Mouse (Mus musculus): Measurements from ENCODE around the gene Slc9a1. TPM values are rescaled to one million over a fixed set of nuclear protein-coding genes. Genes with fewer than 3 reads are reported as not detected.

Gene Slc9a1
- polyA plus RNA-seq, 1 experiment from 2014 or later = 8.0 TPM

GRCm38 (mm10) chr4:133412575-133413540, 43.4 kb downstream of the Slc9a1 start:
- Histone ChIP-seq H3K4me1 (replicated peaks) (peaks cover 10% of the 10 kb centered on the region), H3K27ac (no peak overlapping the region), H3K36me3 (peaks cover 53% of the 10 kb centered on the region), H3K9me3 (no peaks in the 10 kb centered on the region), H3K27me3 (ENCODE audit: insufficient read depth, poor library complexity, severe bottlenecking) (no peaks in the 10 kb centered on the region), H3K4me3 (no peak overlapping the region)
- 91% methylated on average over 16 of the region's 16 CpGs for WGBS
- DNase-seq (ENCODE audit: low spot score) = no peak

- 0 out of 2 replicates have a peak, but pooled peaks cover 4% of the 10 kb centered on the region for H3K4me1 ChIP-seq (replicated peaks)
- H3K27ac ChIP-seq = no peak overlapping the region
- no peak overlapping the region for H3K4me3 ChIP-seq
- H3K27me3 ChIP-seq (ENCODE audit: insufficient read depth, poor library complexity, severe bottlenecking) = no peaks in the 10 kb centered on the region
- H3K36me3 ChIP-seq = peaks cover 60% of the 10 kb centered on the region
- no peaks in the 10 kb centered on the region for H3K9me3 ChIP-seq
- DNase-seq (ENCODE audit: low spot score) = no peak
- WGBS = 94% methylated on average over 7 of the region's 7 CpGs
Measured at GRCm38 (mm10) chr4:133413617-133414016, 44.1 kb downstream of the Slc9a1 start.

- WGBS = 80% methylated on average over 4 of the region's 4 CpGs
- Histone ChIP-seq H3K27me3 (ENCODE audit: insufficient read depth, poor library complexity, severe bottlenecking) (no peaks in the 10 kb centered on the region), H3K9me3 (no peaks in the 10 kb centered on the region), H3K27ac (no peak overlapping the region), H3K4me3 (no peak overlapping the region), H3K4me1 (replicated peaks) (0 out of 2 replicates have a peak, but pooled peaks cover 4% of the 10 kb centered on the region), H3K36me3 (peaks cover 68% of the 10 kb centered on the region)
- DNase-seq (ENCODE audit: low spot score) = no peak
Measured at GRCm38 (mm10) chr4:133414920-133415319, 45.4 kb downstream of the Slc9a1 start.

GRCm38 (mm10) chr4:133419312-133420004, 50.0 kb downstream of the Slc9a1 start:
- no peaks in the 10 kb centered on the region; the same call in 1 of the 2 replicates for H3K4me1 ChIP-seq (replicated peaks)
- DNase-seq (ENCODE audit: low spot score) = peak; percentile 55
- H3K36me3 ChIP-seq = peaks cover 79% of the 10 kb centered on the region
- H3K27me3 ChIP-seq (ENCODE audit: insufficient read depth, poor library complexity, severe bottlenecking) = no peaks in the 10 kb centered on the region
- H3K9me3 ChIP-seq = no peaks in the 10 kb centered on the region
- H3K4me3 ChIP-seq = no peak overlapping the region
- WGBS = 69% methylated on average over 14 of the region's 14 CpGs
- H3K27ac ChIP-seq = no peak overlapping the region

GRCm38 (mm10) chr4:133421989-133422388, 52.5 kb downstream of the Slc9a1 start:
- no peaks in the 10 kb centered on the region for H3K27me3 ChIP-seq (ENCODE audit: insufficient read depth, poor library complexity, severe bottlenecking)
- H3K36me3 ChIP-seq = peaks cover 58% of the 10 kb centered on the region
- no peaks in the 10 kb centered on the region for H3K9me3 ChIP-seq
- H3K4me1 ChIP-seq (replicated peaks) = peaks cover 8% of the 10 kb centered on the region; the same call in 1 of the 2 replicates
- WGBS = 88% methylated on average over 12 of the region's 12 CpGs
- no peak overlapping the region for H3K4me3 ChIP-seq
- DNase-seq (ENCODE audit: low spot score) = no peak
- H3K27ac ChIP-seq = no peak overlapping the region

GRCm38 (mm10) chr4:133422601-133423000, 53.1 kb downstream of the Slc9a1 start:
- Histone ChIP-seq H3K4me3 (no peak overlapping the region), H3K9me3 (no peaks in the 10 kb centered on the region), H3K4me1 (replicated peaks) (peaks cover 13% of the 10 kb centered on the region), H3K27ac (no peak overlapping the region), H3K27me3 (ENCODE audit: insufficient read depth, poor library complexity, severe bottlenecking) (no peaks in the 10 kb centered on the region), H3K36me3 (peaks cover 53% of the 10 kb centered on the region)
- 82% methylated on average over 15 of the region's 15 CpGs for whole genome bisulfite sequencing
- DNase-seq (ENCODE audit: low spot score) = no peak

GRCm38 (mm10) chr4:133423108-133423507, 53.6 kb downstream of the Slc9a1 start:
- H3K27me3 ChIP-seq (ENCODE audit: insufficient read depth, poor library complexity, severe bottlenecking) = no peaks in the 10 kb centered on the region
- H3K27ac ChIP-seq = no peak overlapping the region
- H3K36me3 ChIP-seq = peaks cover 48% of the 10 kb centered on the region
- DNase-seq (ENCODE audit: low spot score) = peak; percentile 53
- WGBS = 54% methylated on average over 6 of the region's 6 CpGs
- no peak overlapping the region for H3K4me3 ChIP-seq
- H3K4me1 ChIP-seq (replicated peaks) = peaks cover 13% of the 10 kb centered on the region
- no peaks in the 10 kb centered on the region for H3K9me3 ChIP-seq

GRCm38 (mm10) chr4:133423691-133424090, 54.2 kb downstream of the Slc9a1 start:
- no peak for DNase-seq (ENCODE audit: low spot score)
- Histone ChIP-seq H3K27ac (no peak overlapping the region), H3K9me3 (no peaks in the 10 kb centered on the region), H3K4me3 (no peak overlapping the region), H3K27me3 (ENCODE audit: insufficient read depth, poor library complexity, severe bottlenecking) (no peaks in the 10 kb centered on the region), H3K4me1 (replicated peaks) (peaks cover 13% of the 10 kb centered on the region), H3K36me3 (peaks cover 44% of the 10 kb centered on the region)
- WGBS = 82% methylated on average over 6 of the region's 6 CpGs

GRCm38 (mm10) chr4:133424100-133424499, 54.6 kb downstream of the Slc9a1 start:
- no peaks in the 10 kb centered on the region for H3K9me3 ChIP-seq
- 31% methylated on average over 4 of the region's 4 CpGs for WGBS
- H3K27ac ChIP-seq = no peak overlapping the region
- H3K36me3 ChIP-seq = peaks cover 43% of the 10 kb centered on the region
- H3K4me1 ChIP-seq (replicated peaks) = peaks cover 13% of the 10 kb centered on the region
- no peaks in the 10 kb centered on the region for H3K27me3 ChIP-seq (ENCODE audit: insufficient read depth, poor library complexity, severe bottlenecking)
- no peak overlapping the region for H3K4me3 ChIP-seq
- peak; percentile 73 for DNase-seq (ENCODE audit: low spot score)

GRCm38 (mm10) chr4:133426141-133426540, 56.6 kb downstream of the Slc9a1 start:
- no peaks in the 10 kb centered on the region for H3K27me3 ChIP-seq (ENCODE audit: insufficient read depth, poor library complexity, severe bottlenecking)
- no peak overlapping the region for H3K27ac ChIP-seq
- DNase-seq (ENCODE audit: low spot score) = no peak
- 78% methylated on average over 5 of the region's 5 CpGs for WGBS
- H3K4me1 ChIP-seq (replicated peaks) = peaks cover 16% of the 10 kb centered on the region
- H3K4me3 ChIP-seq = no peak overlapping the region
- no peaks in the 10 kb centered on the region for H3K9me3 ChIP-seq
- H3K36me3 ChIP-seq = peaks cover 23% of the 10 kb centered on the region

- H3K4me3 ChIP-seq = no peak overlapping the region
- no peak for DNase-seq (ENCODE audit: low spot score)
- H3K9me3 ChIP-seq = no peaks in the 10 kb centered on the region
- H3K36me3 ChIP-seq = no peaks in the 10 kb centered on the region
- H3K27ac ChIP-seq = no peak overlapping the region
- WGBS = 57% methylated on average over 6 of the region's 6 CpGs
- peaks cover 25% of the 10 kb centered on the region for H3K4me1 ChIP-seq (replicated peaks)
- no peaks in the 10 kb centered on the region for H3K27me3 ChIP-seq (ENCODE audit: insufficient read depth, poor library complexity, severe bottlenecking)
Measured at GRCm38 (mm10) chr4:133431508-133431907, 62.0 kb downstream of the Slc9a1 start.

GRCm38 (mm10) chr4:133432560-133433171, 63.2 kb downstream of the Slc9a1 start:
- Histone ChIP-seq H3K27ac (peak overlapping the region; percentile 78), H3K27me3 (ENCODE audit: insufficient read depth, poor library complexity, severe bottlenecking) (no peaks in the 10 kb centered on the region), H3K36me3 (no peaks in the 10 kb centered on the region), H3K9me3 (no peaks in the 10 kb centered on the region), H3K4me3 (peak overlapping the region; percentile 31), H3K4me1 (replicated peaks) (peaks cover 20% of the 10 kb centered on the region)
- WGBS = 23% methylated on average over 17 of the region's 17 CpGs
- DNase-seq (ENCODE audit: low spot score) = peak; percentile 42

All from hindbrain, embryonic 10.5 days (tissue).